Mouse (Mus musculus): ENCODE data around the gene Camk2b.

- TF ChIP-seq CTCF (IDR thresholded peaks at IDR 0.05; ENCODE audit: insufficient read depth, low read depth, low read length) = no peak
- no peak for TF ChIP-seq POLR2A (IDR thresholded peaks at IDR 0.05; ENCODE audit: insufficient read depth, low read depth, low read length)
Observed at GRCm38 (mm10) chr11:5920323-5920960, 145.7 kb downstream of the Camk2b start.
